Mouse (Mus musculus): ENCODE data around the gene Dab2ip. TPM values are rescaled to one million over a fixed set of nuclear protein-coding genes. Genes with fewer than 3 reads are reported as not detected.

Dab2ip gene
- polyA plus RNA-seq, 1 experiment from 2014 or later, result 49.0 TPM

GRCm38 (mm10) chr2:35625526-35625925 lies 67.5 kb downstream of the Dab2ip start:
- peak overlapping the region; percentile 11; the same call in 1 of the 2 replicates for H3K4me2 ChIP-seq
- H3K27me3 ChIP-seq (ENCODE audit: control insufficient read depth, insufficient read depth, low read length), result no peaks in the 10 kb centered on the region
- WGBS (ENCODE audit: insufficient replicate concordance), result 67% methylated on average over 6 of the region's 6 CpGs
- H3K9ac ChIP-seq (ENCODE audit: low read depth, low read length), result 0 out of 2 replicates have a peak overlapping the region, but pooled peaks have one; percentile 16
- 0 out of 2 replicates have a peak overlapping the region, but pooled peaks have one; percentile 12 for H3K27ac ChIP-seq (ENCODE audit: low read depth, low read length)
- no peak for ATAC-seq (replicated peaks; ENCODE audit: insufficient number of reproducible peaks, low FRiP score, low TSS enrichment)
- H3K4me3 ChIP-seq (ENCODE audit: low read depth, low read length), result no peak overlapping the region
- peaks cover 3% of the 10 kb centered on the region; the same call in 1 of the 2 replicates for H3K36me3 ChIP-seq (ENCODE audit: control insufficient read depth, insufficient read depth, low read length)
- no peaks in the 10 kb centered on the region for H3K9me3 ChIP-seq (replicated peaks; ENCODE audit: control insufficient read depth, low read length)
- peaks cover 81% of the 10 kb centered on the region for H3K4me1 ChIP-seq (ENCODE audit: control insufficient read depth, insufficient read depth, low read length)

GRCm38 (mm10) chr2:35626181-35626727 lies 68.2 kb downstream of the Dab2ip start:
- Histone ChIP-seq H3K9ac (ENCODE audit: low read depth, low read length) (no peak overlapping the region), H3K36me3 (ENCODE audit: control insufficient read depth, insufficient read depth, low read length) (peaks cover 3% of the 10 kb centered on the region; the same call in 1 of the 2 replicates), H3K4me2 (peak overlapping the region; percentile 52), H3K9me3 (replicated peaks; ENCODE audit: control insufficient read depth, low read length) (no peaks in the 10 kb centered on the region), H3K27ac (ENCODE audit: low read depth, low read length) (peak overlapping the region; percentile 82), H3K4me3 (ENCODE audit: low read depth, low read length) (no peak overlapping the region), H3K27me3 (ENCODE audit: control insufficient read depth, insufficient read depth, low read length) (no peaks in the 10 kb centered on the region), H3K4me1 (ENCODE audit: control insufficient read depth, insufficient read depth, low read length) (peaks cover 76% of the 10 kb centered on the region)
- 38% methylated on average over 9 of the region's 9 CpGs for WGBS (ENCODE audit: insufficient replicate concordance)
- ATAC-seq (replicated peaks; ENCODE audit: insufficient number of reproducible peaks, low FRiP score, low TSS enrichment), result no peak

GRCm38 (mm10) chr2:35627298-35627898 lies 69.3 kb downstream of the Dab2ip start:
- H3K36me3 ChIP-seq (ENCODE audit: control insufficient read depth, insufficient read depth, low read length), result peaks cover 3% of the 10 kb centered on the region; the same call in 1 of the 2 replicates
- H3K4me2 ChIP-seq, result peak overlapping the region; percentile 52
- 25% methylated on average over 11 of the region's 11 CpGs for WGBS (ENCODE audit: insufficient replicate concordance)
- no peaks in the 10 kb centered on the region for H3K27me3 ChIP-seq (ENCODE audit: control insufficient read depth, insufficient read depth, low read length)
- H3K9ac ChIP-seq (ENCODE audit: low read depth, low read length), result peak overlapping the region; percentile 24
- H3K27ac ChIP-seq (ENCODE audit: low read depth, low read length), result peak overlapping the region; percentile 82
- H3K4me3 ChIP-seq (ENCODE audit: low read depth, low read length), result no peak overlapping the region
- H3K9me3 ChIP-seq (replicated peaks; ENCODE audit: control insufficient read depth, low read length), result no peaks in the 10 kb centered on the region
- peaks cover 79% of the 10 kb centered on the region for H3K4me1 ChIP-seq (ENCODE audit: control insufficient read depth, insufficient read depth, low read length)
- no peak for ATAC-seq (replicated peaks; ENCODE audit: insufficient number of reproducible peaks, low FRiP score, low TSS enrichment)

GRCm38 (mm10) chr2:35628052-35628451 lies 70.0 kb downstream of the Dab2ip start:
- peak overlapping the region; percentile 52 for H3K4me2 ChIP-seq

GRCm38 (mm10) chr2:35628656-35629055 lies 70.6 kb downstream of the Dab2ip start:
- ATAC-seq (replicated peaks; ENCODE audit: insufficient number of reproducible peaks, low FRiP score, low TSS enrichment), result no peak
- Histone ChIP-seq H3K9me3 (replicated peaks; ENCODE audit: control insufficient read depth, low read length) (no peaks in the 10 kb centered on the region), H3K27ac (ENCODE audit: low read depth, low read length) (peak overlapping the region; percentile 82), H3K9ac (ENCODE audit: low read depth, low read length) (no peak overlapping the region), H3K36me3 (ENCODE audit: control insufficient read depth, insufficient read depth, low read length) (peaks cover 3% of the 10 kb centered on the region; the same call in 1 of the 2 replicates), H3K4me1 (ENCODE audit: control insufficient read depth, insufficient read depth, low read length) (peaks cover 73% of the 10 kb centered on the region), H3K4me2 (peak overlapping the region; percentile 52), H3K4me3 (ENCODE audit: low read depth, low read length) (no peak overlapping the region), H3K27me3 (ENCODE audit: control insufficient read depth, insufficient read depth, low read length) (no peaks in the 10 kb centered on the region)
- 56% methylated on average over 4 of the region's 4 CpGs for WGBS (ENCODE audit: insufficient replicate concordance)

More at GRCm38 (mm10) chr2:35628052-35628451, 70.0 kb downstream of the Dab2ip start:
- H3K36me3 ChIP-seq (ENCODE audit: control insufficient read depth, insufficient read depth, low read length), result peaks cover 3% of the 10 kb centered on the region; the same call in 1 of the 2 replicates
- H3K9me3 ChIP-seq (replicated peaks; ENCODE audit: control insufficient read depth, low read length), result no peaks in the 10 kb centered on the region
- H3K4me3 ChIP-seq (ENCODE audit: low read depth, low read length), result no peak overlapping the region
- H3K27me3 ChIP-seq (ENCODE audit: control insufficient read depth, insufficient read depth, low read length), result no peaks in the 10 kb centered on the region
- peak overlapping the region; percentile 24; the same call in 1 of the 2 replicates for H3K9ac ChIP-seq (ENCODE audit: low read depth, low read length)
- H3K27ac ChIP-seq (ENCODE audit: low read depth, low read length), result peak overlapping the region; percentile 82
- no peak for ATAC-seq (replicated peaks; ENCODE audit: insufficient number of reproducible peaks, low FRiP score, low TSS enrichment)
- 24% methylated on average over 7 of the region's 7 CpGs for whole genome bisulfite sequencing (ENCODE audit: insufficient replicate concordance)
- H3K4me1 ChIP-seq (ENCODE audit: control insufficient read depth, insufficient read depth, low read length), result peaks cover 79% of the 10 kb centered on the region

- no peak overlapping the region for H3K9ac ChIP-seq (ENCODE audit: low read depth, low read length)
- 84% methylated on average over 5 of the region's 8 CpGs for WGBS (ENCODE audit: insufficient replicate concordance)
- H3K9me3 ChIP-seq (replicated peaks; ENCODE audit: control insufficient read depth, low read length), result no peaks in the 10 kb centered on the region
- no peak overlapping the region for H3K4me3 ChIP-seq (ENCODE audit: low read depth, low read length)
- no peaks in the 10 kb centered on the region for H3K27me3 ChIP-seq (ENCODE audit: control insufficient read depth, insufficient read depth, low read length)
- peaks cover 73% of the 10 kb centered on the region for H3K4me1 ChIP-seq (ENCODE audit: control insufficient read depth, insufficient read depth, low read length)
- H3K27ac ChIP-seq (ENCODE audit: low read depth, low read length), result no peak overlapping the region
- no peak overlapping the region for H3K4me2 ChIP-seq
- H3K36me3 ChIP-seq (ENCODE audit: control insufficient read depth, insufficient read depth, low read length), result peaks cover 3% of the 10 kb centered on the region; the same call in 1 of the 2 replicates
- no peak for ATAC-seq (replicated peaks; ENCODE audit: insufficient number of reproducible peaks, low FRiP score, low TSS enrichment)
These were observed 71.1 kb downstream of the Dab2ip start for GRCm38 (mm10) chr2:35629126-35629525.

GRCm38 (mm10) chr2:35633392-35633791 lies 75.3 kb downstream of the Dab2ip start:
- Histone ChIP-seq H3K27ac (ENCODE audit: low read depth, low read length) (no peak overlapping the region), H3K9me3 (replicated peaks; ENCODE audit: control insufficient read depth, low read length) (no peaks in the 10 kb centered on the region), H3K9ac (ENCODE audit: low read depth, low read length) (no peak overlapping the region), H3K4me2 (no peak overlapping the region), H3K4me3 (ENCODE audit: low read depth, low read length) (no peak overlapping the region), H3K36me3 (ENCODE audit: control insufficient read depth, insufficient read depth, low read length) (peaks cover 13% of the 10 kb centered on the region; the same call in 1 of the 2 replicates), H3K27me3 (ENCODE audit: control insufficient read depth, insufficient read depth, low read length) (no peaks in the 10 kb centered on the region), H3K4me1 (ENCODE audit: control insufficient read depth, insufficient read depth, low read length) (peaks cover 41% of the 10 kb centered on the region)
- ATAC-seq (replicated peaks; ENCODE audit: insufficient number of reproducible peaks, low FRiP score, low TSS enrichment), result no peak
- 67% methylated on average over 4 of the region's 4 CpGs for WGBS (ENCODE audit: insufficient replicate concordance)

- Histone ChIP-seq H3K4me3 (ENCODE audit: low read depth, low read length) (no peak overlapping the region), H3K36me3 (ENCODE audit: control insufficient read depth, insufficient read depth, low read length) (peaks cover 10% of the 10 kb centered on the region; the same call in 1 of the 2 replicates), H3K27me3 (ENCODE audit: control insufficient read depth, insufficient read depth, low read length) (no peaks in the 10 kb centered on the region), H3K9ac (ENCODE audit: low read depth, low read length) (no peak overlapping the region), H3K9me3 (replicated peaks; ENCODE audit: control insufficient read depth, low read length) (no peaks in the 10 kb centered on the region), H3K27ac (ENCODE audit: low read depth, low read length) (no peak overlapping the region), H3K4me2 (no peak overlapping the region), H3K4me1 (ENCODE audit: control insufficient read depth, insufficient read depth, low read length) (peaks cover 35% of the 10 kb centered on the region)
- WGBS (ENCODE audit: insufficient replicate concordance), result 76% methylated on average over 4 of the region's 4 CpGs
- ATAC-seq (replicated peaks; ENCODE audit: insufficient number of reproducible peaks, low FRiP score, low TSS enrichment), result no peak
These were observed 76.9 kb downstream of the Dab2ip start for GRCm38 (mm10) chr2:35634963-35635362.

Measured in heart, embryonic 11.5 days (tissue).